Mouse (Mus musculus): ENCODE data around the gene Anp32e. TPM values are rescaled to one million over a fixed set of nuclear protein-coding genes. Genes with fewer than 3 reads are reported as not detected.
A peak's percentile ranks its signal among the peaks of the same experiment; 100 is the strongest.
"Not testable (repeated sequence)": the region's sequence is repeated elsewhere in the genome, so short reads cannot be mapped to it uniquely, and the experiment has no call there.

Gene Anp32e
- total RNA-seq (2021) (10 to 100 TPM; 81.0 to 98.6 TPM), polyA plus RNA-seq (2012; rRNA removed) (5.8 and 7.4 TPM in 2 replicates)
- long read RNA-seq, transcript Anp32e-202 (7 exons, 3,274 nt), result major isoform, 59 of 77 reads
- long read RNA-seq, transcript Anp32e-201 (7 exons, 1,381 nt), result minor isoform, 6 of 77 reads
- long read RNA-seq, partial matches to known transcripts, result 10 of 77 reads
- long read RNA-seq, other reads (novel, unspliced or antisense), result 1 of 77 reads

DNA sequence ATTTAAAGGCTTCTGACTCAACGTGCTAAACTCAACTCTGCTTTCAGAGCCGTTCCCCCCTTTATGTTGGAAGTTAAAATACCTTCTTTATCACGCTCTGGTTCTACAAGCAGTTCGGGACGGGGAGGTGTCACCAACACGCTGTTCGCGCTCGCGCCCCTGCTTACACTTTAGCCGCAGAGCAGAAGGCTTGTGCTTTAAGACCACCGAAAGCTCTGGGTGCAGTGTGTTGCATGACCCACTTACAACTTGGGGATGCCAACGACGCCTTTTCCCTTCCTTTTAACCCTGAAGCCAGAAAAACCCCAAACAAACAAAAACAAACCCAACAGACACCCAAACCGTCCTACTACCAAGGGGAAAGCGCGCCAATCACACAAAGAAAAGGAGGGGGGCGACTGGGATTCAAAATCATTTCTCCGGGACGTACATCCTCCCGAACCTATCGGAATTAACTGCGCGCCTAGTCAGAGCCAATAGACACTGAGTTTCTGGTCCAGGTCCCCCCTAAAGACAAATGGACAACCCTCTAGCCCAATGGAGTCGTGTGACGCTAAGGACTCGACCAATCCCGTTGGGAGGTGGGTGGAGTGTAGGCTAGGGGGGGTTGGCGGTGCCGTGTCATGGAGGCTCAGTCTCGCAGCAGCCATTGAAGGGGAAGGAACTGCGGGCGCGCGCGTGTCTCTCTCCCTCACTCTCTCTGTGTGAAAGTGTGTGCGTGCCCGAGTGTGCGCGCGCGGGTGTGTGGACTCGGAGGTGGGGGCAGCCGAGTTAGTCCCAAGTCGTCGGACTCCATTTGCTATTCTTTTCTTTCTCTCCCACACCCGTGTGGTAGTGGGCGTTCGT is at the start of gene Anp32e:
Anp32e (plus strand) TSS at position 589 of the 846 bp plus-strand sequence.
- peak; percentile 98 for DNase-seq

GRCm38 (mm10) chr3:95881979-95882815 is 46.8 kb upstream of the Anp32e start, which contains the start of gene Ciart:
Gene Ciart (minus strand): TSS chr3:95882251.
- peak; percentile 96 for DNase-seq

- DNase-seq, result peak; percentile 69
Observed at GRCm38 (mm10) chr3:95882816-95883425, 46.1 kb upstream of the Anp32e start.

- no peak for DNase-seq
Observed at GRCm38 (mm10) chr3:95884400-95884799, 44.6 kb upstream of the Anp32e start.

DNA sequence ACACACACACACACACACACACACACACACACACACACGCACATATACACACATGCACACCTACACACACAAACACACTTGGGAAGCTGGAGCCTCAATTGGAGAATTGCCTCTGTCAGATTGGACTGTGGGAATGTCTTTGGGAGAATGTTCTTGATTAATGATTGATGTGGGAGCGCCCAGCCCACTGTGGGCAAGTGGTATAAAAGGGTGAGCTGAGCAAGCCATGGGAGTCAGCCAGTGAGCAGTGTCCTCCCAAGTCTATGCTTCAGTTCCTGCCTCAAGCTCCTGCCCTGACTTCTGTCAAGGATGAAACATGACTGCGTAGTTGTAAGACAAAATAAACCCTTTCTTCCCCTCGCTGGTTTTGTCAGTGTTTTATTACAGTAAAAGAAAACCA is 41.5 kb upstream of the Anp32e start:
- no peak for DNase-seq

GRCm38 (mm10) chr3:95889664-95890063 is 39.4 kb upstream of the Anp32e start:
- DNase-seq, result no peak

DNA sequence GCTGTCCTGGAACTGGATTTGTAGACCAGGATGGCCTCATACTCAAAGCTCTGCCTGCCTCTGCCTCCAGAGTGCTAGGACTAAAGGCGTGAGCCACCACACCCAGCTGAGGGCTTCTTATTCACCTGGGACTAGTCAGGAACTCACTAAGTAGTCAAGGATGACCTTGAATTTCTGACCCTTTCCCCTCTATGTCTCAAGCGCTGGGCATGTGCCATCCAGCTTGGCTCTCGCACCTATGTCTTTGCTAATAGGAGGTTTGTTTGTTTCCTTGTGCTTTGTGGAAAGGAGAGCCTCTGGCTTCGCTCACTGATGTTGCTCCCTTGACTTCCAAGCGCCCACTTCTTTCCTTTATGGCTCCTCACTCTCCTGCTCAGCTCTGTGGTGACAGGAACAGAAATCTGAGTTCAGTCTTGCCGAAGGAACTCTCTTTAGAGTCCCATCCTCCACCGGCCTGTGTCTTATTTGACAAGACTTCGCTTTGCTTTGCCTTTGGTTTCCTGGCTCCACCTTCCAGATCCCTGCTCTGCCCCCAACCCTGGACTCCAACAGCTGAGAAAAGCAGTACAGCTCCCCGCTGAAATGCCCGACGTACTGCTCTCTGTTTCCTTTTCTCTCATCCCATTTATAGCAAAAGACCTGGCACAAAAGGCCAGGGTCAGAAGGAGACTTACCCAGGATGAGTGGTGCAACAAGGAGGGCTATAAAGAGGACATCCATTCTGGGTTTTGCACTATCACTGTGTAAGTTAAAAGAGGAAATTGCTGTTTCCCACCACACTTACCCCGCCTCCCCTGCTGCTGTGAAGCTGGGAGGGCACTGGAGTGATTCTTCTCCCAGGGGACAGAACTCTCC is 37.6 kb upstream of the Anp32e start, which contains the start of gene BC028528:
BC028528 (minus strand) TSS at position 795 of the 855 bp plus-strand sequence.
- peak; percentile 46 for DNase-seq

- DNase-seq, result no peak
Observed at GRCm38 (mm10) chr3:95892066-95893052, 36.7 kb upstream of the Anp32e start.

- no peak for DNase-seq
Observed at GRCm38 (mm10) chr3:95893126-95893525, 35.9 kb upstream of the Anp32e start.

DNA sequence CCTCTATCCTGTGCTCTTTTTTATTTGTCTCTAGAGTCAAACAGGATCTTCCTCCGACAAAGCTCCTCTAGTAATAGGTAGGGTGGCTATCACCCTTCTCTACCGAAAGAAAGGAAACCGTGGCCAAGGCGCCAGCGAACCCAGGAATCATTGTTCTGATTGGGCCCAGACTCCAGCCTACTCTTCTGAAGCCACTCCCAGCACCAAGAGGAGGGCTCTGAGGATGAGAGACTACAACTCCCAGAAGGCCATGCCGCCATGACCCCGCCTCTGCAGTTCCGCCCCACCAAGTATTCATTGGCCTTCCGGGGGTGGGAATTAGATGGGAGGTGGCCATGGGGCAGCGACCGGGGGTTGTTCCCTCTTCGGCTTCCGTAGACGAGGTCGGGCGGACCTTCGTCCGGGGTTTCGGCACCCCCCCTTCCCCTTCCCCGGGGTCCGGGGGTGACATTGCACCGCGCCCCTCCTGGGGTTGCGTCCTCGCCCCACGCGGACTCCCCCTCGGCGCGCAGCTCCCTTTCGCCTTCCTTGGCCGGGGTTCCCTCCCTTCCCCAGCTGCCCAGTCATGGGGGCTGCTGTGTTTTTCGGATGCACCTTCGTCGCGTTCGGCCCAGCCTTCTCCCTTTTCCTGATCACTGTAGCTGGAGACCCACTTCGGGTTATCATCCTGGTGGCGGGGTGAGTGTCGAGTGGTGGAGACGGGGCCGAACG is 35.3 kb upstream of the Anp32e start, which contains the start of gene Aph1a:
Aph1a (plus strand) TSS at position 364 of the 711 bp plus-strand sequence.
- DNase-seq, result peak; percentile 99

DNA sequence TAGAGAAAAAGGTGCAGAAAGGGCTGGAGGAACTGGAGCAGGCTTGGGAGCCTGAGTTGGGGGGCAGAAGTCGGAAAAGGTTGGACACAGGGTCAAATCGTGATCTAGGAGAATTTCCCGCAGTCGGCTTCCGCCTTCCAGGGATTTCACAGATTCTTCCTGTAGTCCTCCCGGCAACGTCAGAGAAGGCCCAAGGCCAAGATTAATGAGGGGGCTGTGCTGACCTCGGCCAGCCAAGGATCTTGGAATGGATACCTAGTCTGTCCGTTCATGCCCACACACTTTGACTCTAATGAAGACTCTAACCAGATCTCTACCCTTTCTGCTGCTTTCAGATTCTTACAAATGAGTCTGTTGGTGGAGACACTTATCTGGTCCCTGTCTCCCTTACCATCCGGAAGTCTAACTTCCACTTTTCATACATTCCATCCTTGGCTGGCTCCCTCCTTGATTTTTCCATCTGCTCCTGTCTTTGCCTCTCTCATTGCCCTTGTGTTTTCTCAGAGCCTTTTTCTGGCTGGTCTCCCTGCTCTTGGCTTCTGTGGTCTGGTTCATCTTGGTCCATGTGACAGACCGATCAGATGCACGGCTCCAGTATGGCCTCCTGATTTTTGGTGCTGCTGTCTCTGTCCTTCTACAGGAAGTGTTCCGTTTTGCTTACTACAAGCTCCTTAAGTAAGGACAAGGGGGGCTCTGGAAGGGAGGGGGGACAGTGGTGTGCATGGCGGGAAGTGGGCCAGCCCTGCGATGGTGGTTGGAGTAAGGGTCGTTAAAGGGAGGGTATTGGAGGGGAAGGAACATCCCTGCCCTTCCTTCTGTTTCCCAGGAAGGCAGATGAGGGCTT is 34.5 kb upstream of the Anp32e start:
- peak; percentile 85 for DNase-seq

- not testable (repeated sequence) for DNase-seq
Observed at GRCm38 (mm10) chr3:95895501-95895900, 33.5 kb upstream of the Anp32e start.

DNA sequence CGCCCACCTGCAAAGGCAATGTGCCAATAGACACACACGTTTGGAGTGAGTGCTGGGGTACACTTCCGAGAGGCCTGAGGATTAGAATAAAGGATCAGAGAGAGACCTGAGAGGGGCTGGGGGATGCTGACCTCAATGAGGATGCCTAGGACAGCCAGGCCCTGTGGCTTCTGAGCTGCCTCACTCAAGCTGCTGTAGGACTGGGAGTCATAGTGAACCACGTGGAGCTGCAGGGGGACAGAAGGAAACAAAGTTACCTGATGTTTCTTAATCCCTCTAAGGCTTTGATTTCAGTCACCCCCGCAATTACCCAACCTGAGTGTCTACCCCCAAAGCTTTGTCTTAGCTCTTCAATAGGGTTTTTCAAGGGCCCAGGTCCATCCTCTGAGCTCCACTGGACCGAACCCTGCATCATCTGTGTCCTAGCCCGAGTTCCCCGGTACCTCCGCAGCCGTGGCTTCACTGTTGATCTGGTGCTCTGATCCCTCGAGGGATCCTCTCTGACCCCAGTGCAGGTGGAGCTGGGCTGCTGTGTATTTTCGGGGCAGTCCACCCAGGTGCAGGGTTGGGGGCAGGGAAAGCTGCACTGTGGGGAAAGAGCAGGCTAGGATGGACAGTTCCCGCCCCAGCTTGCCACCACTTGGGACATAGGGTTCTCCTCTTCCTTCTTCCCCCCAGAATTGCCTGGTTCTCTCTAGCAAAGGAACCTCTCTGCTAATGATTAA is 29.1 kb upstream of the Anp32e start:
- no peak for DNase-seq

GRCm38 (mm10) chr3:95901616-95902372 is 27.3 kb upstream of the Anp32e start:
- DNase-seq, result peak; percentile 21

DNA sequence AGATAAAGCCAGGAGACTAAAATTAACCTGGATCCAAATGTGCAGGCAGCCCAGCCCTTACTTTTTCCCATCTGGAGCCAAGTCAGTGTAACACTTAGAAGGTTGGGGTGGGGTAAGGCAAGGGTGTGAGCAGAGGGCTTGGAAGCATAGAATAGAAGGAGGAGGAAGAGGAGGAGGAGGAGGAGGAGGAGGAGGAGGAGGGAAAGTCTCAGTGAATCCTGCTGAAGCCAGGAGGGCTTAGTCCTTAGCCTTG is 26.7 kb upstream of the Anp32e start:
- DNase-seq, result no peak

DNA sequence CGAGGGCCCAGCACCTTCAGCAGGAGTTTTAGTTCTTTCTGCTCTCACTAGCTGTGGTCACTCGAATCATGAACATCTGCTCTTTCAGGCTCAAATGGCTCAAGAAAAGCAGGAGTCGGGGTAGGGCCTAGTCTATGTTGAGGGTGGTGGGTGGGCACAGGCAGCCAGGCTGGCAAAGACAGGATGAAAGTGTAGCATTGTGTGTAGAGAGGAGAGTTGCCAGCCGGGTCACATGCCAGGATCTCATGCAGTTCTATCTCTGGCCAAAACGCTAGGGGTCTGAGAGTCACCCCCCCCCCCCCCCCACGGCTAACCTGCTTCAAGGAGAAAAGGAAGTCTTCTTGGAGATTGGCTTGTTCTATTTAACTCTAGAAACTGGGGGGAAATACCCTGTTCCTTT is 26.4 kb upstream of the Anp32e start:
- no peak for DNase-seq

All from adrenal gland, adult 2 months (tissue).